10 mouse cellular contexts compared by ENCODE assay signal in genomic region chr12:86715401-86715800, GRCm38 (mm10). TPM values are rescaled to one million over a fixed set of nuclear protein-coding genes. Genes with fewer than 3 reads are reported as not detected.
DNase-seq lines count a peak whose midpoint lies in the region; ATAC-seq and TF ChIP-seq lines count a peak whose summit lies in the region.
"Had no signal": no experiment of that assay in that cellular context is flagged by ENCODE, and none has a peak within 500 bp of the region (broad histone marks: within the 10 kb centered on the region; RNA-seq: fewer than 3 reads in every experiment).

No protein-coding gene starts in this region.

- no peak overlapping the region for H3K9ac ChIP-seq in forebrain, embryonic 12.5 days

- H3K4me1 ChIP-seq in forebrain, embryonic 10.5 days, result no peaks in the 10 kb centered on the region
- no peaks in the 10 kb centered on the region for H3K4me1 ChIP-seq in forebrain, embryonic 12.5 days
- H3K4me1 ChIP-seq in E14TG2a.4 (replicated peaks; ENCODE audit: low read depth, low read length), result peaks cover 8% of the 10 kb centered on the region; the same call in 1 of the 2 replicates
- no peaks in the 10 kb centered on the region for H3K4me1 ChIP-seq in spleen, adult 2 months (ENCODE audit: control insufficient read depth, insufficient read depth, insufficient read length)

- peaks cover 8% of the 10 kb centered on the region for H3K36me3 ChIP-seq in forebrain, embryonic 10.5 days (replicated peaks)
- H3K36me3 ChIP-seq in forebrain, embryonic 12.5 days (replicated peaks), result peaks cover 12% of the 10 kb centered on the region; the same call in 1 of the 2 replicates
- peaks cover 84% of the 10 kb centered on the region for H3K36me3 ChIP-seq in E14TG2a.4 (ENCODE audit: insufficient read depth, low read length)
- no peaks in the 10 kb centered on the region; the same call in 1 of the 2 replicates for H3K36me3 ChIP-seq in spleen, adult 2 months (ENCODE audit: control insufficient read depth, insufficient read depth, low read length)

- no peak overlapping the region for H3K4me3 ChIP-seq in forebrain, embryonic 10.5 days
- no peak overlapping the region for H3K4me3 ChIP-seq in forebrain, embryonic 12.5 days (replicated peaks)
- H3K4me3 ChIP-seq in E14TG2a.4 (replicated peaks; ENCODE audit: low read length), result no peak overlapping the region
- no peak overlapping the region for H3K4me3 ChIP-seq in spleen, adult 2 months (ENCODE audit: extremely low read depth, insufficient read depth, insufficient read length)

- DNase-seq in forebrain, embryonic 10.5 days (ENCODE audit: extremely low spot score, low spot score), result peak; percentile 71
- peak; percentile 59 for DNase-seq in brain, embryonic 14.5 days (ENCODE audit: low read depth)
- peak; percentile 69 for DNase-seq in gastrocnemius, adult 18-20 months (ENCODE audit: low spot score)
- peak; percentile 82 to 84 for DNase-seq in kidney, postnatal 4 days
- peak; percentile 85 for DNase-seq in lung, postnatal 10 days
- peak in 1 of 2 experiments; percentile 28 for DNase-seq in spleen, adult 2 months (ENCODE audit: low read depth in 1 of 2, low spot score in 2 of 2)

- no peaks in the 10 kb centered on the region for H3K9me3 ChIP-seq in forebrain, embryonic 10.5 days
- no peaks in the 10 kb centered on the region for H3K9me3 ChIP-seq in forebrain, embryonic 12.5 days
- no peaks in the 10 kb centered on the region for H3K9me3 ChIP-seq in E14TG2a.4 (ENCODE audit: low read length)

- ATAC-seq in forebrain, embryonic 12.5 days (ENCODE audit: low FRiP score), result no peak

- H3K27me3 ChIP-seq in forebrain, embryonic 10.5 days (ENCODE audit: poor library complexity, severe bottlenecking), result no peaks in the 10 kb centered on the region
- no peaks in the 10 kb centered on the region for H3K27me3 ChIP-seq in forebrain, embryonic 12.5 days
- H3K27me3 ChIP-seq in E14TG2a.4 (ENCODE audit: insufficient read depth, low read length), result no peaks in the 10 kb centered on the region
- H3K27me3 ChIP-seq in spleen, adult 2 months (ENCODE audit: control insufficient read depth, insufficient read depth, low read length), result no peaks in the 10 kb centered on the region

- TF ChIP-seq CTCF in E14TG2a.4 (conservative IDR thresholded peaks at IDR 0.05; ENCODE audit: low read length), result peak; percentile 95
- TF ChIP-seq CTCF in brain, embryonic 14.5 days (IDR thresholded peaks at IDR 0.05; ENCODE audit: borderline replicate concordance, extremely low read depth, insufficient read depth, insufficient read length), result peak; percentile 73
- TF ChIP-seq CTCF in spleen, adult 2 months (IDR thresholded peaks at IDR 0.05; ENCODE audit: extremely low read depth, insufficient read depth, insufficient read length, insufficient replicate concordance), result peak; percentile 35; the same call in 1 of the 2 replicates

- no peak overlapping the region for H3K27ac ChIP-seq in forebrain, embryonic 10.5 days
- H3K27ac ChIP-seq in forebrain, embryonic 12.5 days, result no peak overlapping the region
- no peak overlapping the region for H3K27ac ChIP-seq in spleen, adult 2 months (ENCODE audit: insufficient read depth, low read length)

- TF ChIP-seq POLR2A in brain, embryonic 14.5 days (IDR thresholded peaks at IDR 0.05; ENCODE audit: borderline replicate concordance, extremely low read depth, insufficient read depth, insufficient read length, poor library complexity, severe bottlenecking), result no peak
- TF ChIP-seq POLR2A in spleen, adult 2 months (IDR thresholded peaks at IDR 0.05; ENCODE audit: low read depth, low read length), result no peak

- WGBS in forebrain, embryonic 10.5 days, result 39% methylated on average over 5 of the region's 5 CpGs
- 49% methylated on average over 5 of the region's 5 CpGs for WGBS in forebrain, embryonic 12.5 days
- 65% methylated on average over 5 of the region's 5 CpGs for WGBS in spleen, adult 2 months

- no peak overlapping the region for H3K4me2 ChIP-seq in forebrain, embryonic 12.5 days

RNA-seq across cellular contexts. Expression of gene Angel1, which starts 10.9 kb away (rescaled TPM):
- 15.2 and 15.8 TPM in 2 replicates for polyA plus RNA-seq in forebrain, embryonic 10.5 days (2016; fragmentation: Nextera tagmentation; extraction: Ambion mirVana)
- polyA plus RNA-seq in forebrain, embryonic 12.5 days (2016; fragmentation: Nextera tagmentation; extraction: Ambion mirVana), result 13.3 and 13.6 TPM in 2 replicates
- 17.3 and 17.8 TPM in 2 replicates for polyA plus RNA-seq in brain, embryonic 14.5 days (2012; rRNA removed)
- total RNA-seq in gastrocnemius, adult 18-20 months (2021), result 1 to 10 TPM; 4.2 TPM
- 5.0 and 7.3 TPM in 2 replicates for polyA plus RNA-seq in spleen, adult 2 months (2012; rRNA removed)

RNA-seq across cellular contexts. Expression of gene Lrrc74a, which starts 18.8 kb away (rescaled TPM):
- not detected in 2 replicates for polyA plus RNA-seq in forebrain, embryonic 10.5 days (2016; fragmentation: Nextera tagmentation; extraction: Ambion mirVana)
- polyA plus RNA-seq in forebrain, embryonic 12.5 days (2016; fragmentation: Nextera tagmentation; extraction: Ambion mirVana), result not detected in 2 replicates
- polyA plus RNA-seq in brain, embryonic 14.5 days (2012; rRNA removed), result not detected in 2 replicates
- total RNA-seq in gastrocnemius, adult 18-20 months (2021), result not detected
- not detected in 2 replicates for polyA plus RNA-seq in spleen, adult 2 months (2012; rRNA removed)
- total RNA-seq: left cerebral cortex, postnatal 10 days had no signal
- polyA plus RNA-seq: stomach, embryonic 14.5 days had no signal

RNA-seq across cellular contexts. Expression of gene Vash1, which starts 36.9 kb away (rescaled TPM):
- 13.6 and 15.6 TPM in 2 replicates for polyA plus RNA-seq in forebrain, embryonic 10.5 days (2016; fragmentation: Nextera tagmentation; extraction: Ambion mirVana)
- polyA plus RNA-seq in forebrain, embryonic 12.5 days (2016; fragmentation: Nextera tagmentation; extraction: Ambion mirVana), result 29.8 and 31.1 TPM in 2 replicates
- polyA plus RNA-seq in brain, embryonic 14.5 days (2012; rRNA removed), result 41.9 and 59.6 TPM in 2 replicates
- total RNA-seq in gastrocnemius, adult 18-20 months (2021), result 1 to 10 TPM; 3.4 to 5.0 TPM
- polyA plus RNA-seq in spleen, adult 2 months (2012; rRNA removed), result 1.1 and 1.6 TPM in 2 replicates

Comparison
In these comparisons a context has a peak if more than half of its experiments do, and no peak if none do; other contexts are left out.
1. CTCF ChIP-seq: peak in every context shown above with its lines; median percentile 95 in E14TG2a.4; 73 in brain, embryonic 14.5 days; 35 in spleen, adult 2 months.